Mouse (Mus musculus): ENCODE data around the gene Mkrn3.

GRCm38 (mm10) chr7:62436394-62436793 is 16.5 kb upstream of the Mkrn3 start:
- TF ChIP-seq POLR2A (IDR thresholded peaks at IDR 0.05; ENCODE audit: insufficient read depth, low read depth, low read length): no peak
- peak; percentile 42 for TF ChIP-seq CTCF (IDR thresholded peaks at IDR 0.05)
